Mouse (Mus musculus) stomach, embryonic 14.5 days (tissue): ENCODE measurements around the gene Itgb2l. TPM values are rescaled to one million over a fixed set of nuclear protein-coding genes. Genes with fewer than 3 reads are reported as not detected.

ENCODE experiments used
- ATAC-seq: fragments of 200-750 bp; cut with Nextera tagmentation; 2 replicates; pipeline ENCODE4 v1.8.0; 2017; ENCODE audit warnings: low read depth, moderate TSS enrichment; ENCODE audit not compliant: insufficient number of reproducible peaks, insufficient read depth, low FRiP score
- H3K27ac ChIP-seq: fragments of 300-500 bp; sonication (generic); 2 replicates; pipeline ENCODE4 v1.5.1; 2014; ENCODE audit warnings: mild to moderate bottlenecking, low read length, moderate library complexity, mixed read lengths
- H3K27me3 ChIP-seq: fragments of 300-500 bp; sonication (generic); 2 replicates; pipeline ENCODE4 v1.6.1; 2014; ENCODE audit warnings: low read length, control low read depth, mixed read lengths; ENCODE audit not compliant: control insufficient read depth, insufficient read depth
- H3K36me3 ChIP-seq: fragments of 300-500 bp; sonication (generic); 2 replicates; pipeline ENCODE4 v1.6.1; 2014; ENCODE audit warnings: mild to moderate bottlenecking, control low read depth, low read length, moderate library complexity, mixed read lengths; ENCODE audit not compliant: control insufficient read depth, insufficient read depth
- H3K4me1 ChIP-seq: fragments of 300-500 bp; sonication (generic); 2 replicates; pipeline ENCODE4 v1.6.1; 2014; ENCODE audit warnings: low read length, control low read depth, mixed read lengths; ENCODE audit not compliant: control insufficient read depth, insufficient read depth
- H3K4me2 ChIP-seq: fragments of 300-500 bp; sonication (generic); replicated peaks from 2 replicates; pipeline ENCODE4 v1.6.1; 2014; ENCODE audit warnings: low read depth, low read length, control low read depth
- H3K4me3 ChIP-seq: fragments of 300-500 bp; sonication (generic); 2 replicates; pipeline ENCODE4 v1.5.1; 2014; ENCODE audit warnings: low read depth, low read length, control low read depth
- H3K9ac ChIP-seq: fragments of 300-500 bp; sonication (generic); replicated peaks from 2 replicates; pipeline ENCODE4 v1.6.1; 2014; ENCODE audit warnings: low read depth, mild to moderate bottlenecking, control low read depth, low read length, moderate library complexity, mixed read lengths
- H3K9me3 ChIP-seq: fragments of 300-500 bp; sonication (generic); 2 replicates; pipeline ENCODE4 v1.6.1; 2016; ENCODE audit warnings: low read depth, low read length, control low read depth; ENCODE audit not compliant: control insufficient read depth
- WGBS: fragments of 180-500 bp; shearing (Covaris S2); extraction: QIAGEN DNeasy Blood & Tissue Kit; methylation state at CpG from one replicate; pipeline ENCODE4 v1.1.7; 2014; 5-methylcytosine and 5-hydroxymethylcytosine counted together
- polyA plus RNA-seq: library from polyadenylated mRNA; unstranded; fragments of >200 nt; fragmentation: Nextera tagmentation; extraction: Ambion mirVana; gene quantifications from 2 replicates; pipeline ENCODE4 v1.2.1, GENCODE M21; 2014

The Itgb2l gene
- polyA plus RNA-seq, 1 experiment from 2014 or later, result 0.90 TPM

- Histone ChIP-seq H3K36me3 (no peaks in the 10 kb centered on the region), H3K27me3 (no peaks in the 10 kb centered on the region), H3K9ac (no peak overlapping the region), H3K27ac (no peak overlapping the region), H3K4me2 (no peak overlapping the region), H3K4me3 (no peak overlapping the region), H3K9me3 (no peaks in the 10 kb centered on the region), H3K4me1 (no peaks in the 10 kb centered on the region)
- 82% methylated on average over 6 of the region's 6 CpGs for WGBS
- no peak for ATAC-seq
Observed at GRCm38 (mm10) chr16:96387685-96388371, 55.6 kb downstream of the Itgb2l start.

GRCm38 (mm10) chr16:96384741-96385140, 58.7 kb downstream of the Itgb2l start:
- Histone ChIP-seq H3K4me2 (no peak overlapping the region), H3K9ac (no peak overlapping the region), H3K27me3 (no peaks in the 10 kb centered on the region), H3K9me3 (no peaks in the 10 kb centered on the region), H3K27ac (no peak overlapping the region), H3K4me1 (no peaks in the 10 kb centered on the region), H3K4me3 (no peak overlapping the region), H3K36me3 (no peaks in the 10 kb centered on the region)
- no peak for ATAC-seq

GRCm38 (mm10) chr16:96382496-96383181, 60.8 kb downstream of the Itgb2l start:
- H3K27ac ChIP-seq, result no peak overlapping the region
- no peaks in the 10 kb centered on the region for H3K4me1 ChIP-seq
- no peaks in the 10 kb centered on the region for H3K36me3 ChIP-seq
- no peak overlapping the region for H3K4me3 ChIP-seq
- WGBS, result 60% methylated on average over 5 of the region's 5 CpGs
- H3K9me3 ChIP-seq, result no peaks in the 10 kb centered on the region
- H3K9ac ChIP-seq, result no peak overlapping the region
- no peak overlapping the region for H3K4me2 ChIP-seq
- peak; percentile 84 for ATAC-seq
- H3K27me3 ChIP-seq, result no peaks in the 10 kb centered on the region

GRCm38 (mm10) chr16:96381435-96381834, 62.0 kb downstream of the Itgb2l start:
- no peak overlapping the region for H3K4me3 ChIP-seq
- H3K4me1 ChIP-seq, result no peaks in the 10 kb centered on the region; the same call in 1 of the 2 replicates
- WGBS, result 90% methylated on average over 12 of the region's 12 CpGs
- H3K4me2 ChIP-seq, result no peak overlapping the region
- H3K9ac ChIP-seq, result no peak overlapping the region
- no peaks in the 10 kb centered on the region for H3K9me3 ChIP-seq
- H3K36me3 ChIP-seq, result no peaks in the 10 kb centered on the region
- ATAC-seq, result no peak
- H3K27ac ChIP-seq, result no peak overlapping the region
- H3K27me3 ChIP-seq, result no peaks in the 10 kb centered on the region

- no peaks in the 10 kb centered on the region for H3K27me3 ChIP-seq
- H3K4me2 ChIP-seq, result no peak overlapping the region
- no peak overlapping the region for H3K9ac ChIP-seq
- no peak overlapping the region for H3K4me3 ChIP-seq
- no peaks in the 10 kb centered on the region; the same call in 1 of the 2 replicates for H3K4me1 ChIP-seq
- H3K9me3 ChIP-seq, result no peaks in the 10 kb centered on the region
- no peak for ATAC-seq
- H3K27ac ChIP-seq, result no peak overlapping the region
- 87% methylated on average over 10 of the region's 10 CpGs for WGBS
- no peaks in the 10 kb centered on the region for H3K36me3 ChIP-seq
Observed at GRCm38 (mm10) chr16:96378111-96378510, 65.3 kb downstream of the Itgb2l start.

GRCm38 (mm10) chr16:96376342-96376741, 67.1 kb downstream of the Itgb2l start:
- Histone ChIP-seq H3K27me3 (no peaks in the 10 kb centered on the region), H3K9me3 (no peaks in the 10 kb centered on the region), H3K27ac (no peak overlapping the region), H3K4me1 (no peaks in the 10 kb centered on the region; the same call in 1 of the 2 replicates), H3K4me2 (no peak overlapping the region), H3K36me3 (no peaks in the 10 kb centered on the region), H3K4me3 (no peak overlapping the region), H3K9ac (no peak overlapping the region)
- 0 out of 2 replicates have a peak, but pooled peaks have one; percentile 39 for ATAC-seq
- 8% methylated on average over 7 of the region's 7 CpGs for WGBS

GRCm38 (mm10) chr16:96375538-96375937, 67.9 kb downstream of the Itgb2l start:
- Histone ChIP-seq H3K36me3 (no peaks in the 10 kb centered on the region), H3K4me3 (no peak overlapping the region), H3K27ac (no peak overlapping the region), H3K4me2 (no peak overlapping the region), H3K9me3 (no peaks in the 10 kb centered on the region), H3K27me3 (no peaks in the 10 kb centered on the region), H3K4me1 (no peaks in the 10 kb centered on the region; the same call in 1 of the 2 replicates), H3K9ac (no peak overlapping the region)
- peak; percentile 74; the same call in 1 of the 2 replicates for ATAC-seq
- WGBS, result 73% methylated on average over 7 of the region's 7 CpGs

GRCm38 (mm10) chr16:96372752-96373118, 70.7 kb downstream of the Itgb2l start:
- no peaks in the 10 kb centered on the region; the same call in 1 of the 2 replicates for H3K4me1 ChIP-seq
- H3K27ac ChIP-seq, result no peak overlapping the region
- no peaks in the 10 kb centered on the region for H3K27me3 ChIP-seq
- H3K9me3 ChIP-seq, result no peaks in the 10 kb centered on the region
- H3K4me3 ChIP-seq, result no peak overlapping the region
- no peak for ATAC-seq
- 78% methylated on average over 8 of the region's 8 CpGs for WGBS
- H3K9ac ChIP-seq, result no peak overlapping the region
- H3K36me3 ChIP-seq, result no peaks in the 10 kb centered on the region
- no peak overlapping the region for H3K4me2 ChIP-seq
